Mouse (Mus musculus) erythroblast, embryonic 14.5 days (primary cell): ENCODE data around the gene Gprc5b. TPM values are rescaled to one million over a fixed set of nuclear protein-coding genes. Genes with fewer than 3 reads are reported as not detected.

Experiments
- H3K27me3 ChIP-seq: 2 replicates; pipeline ENCODE4 v1.6.1; 2012; ENCODE audit warnings: inconsistent platforms; ENCODE audit not compliant: control insufficient read depth
- H3K36me3 ChIP-seq: 2 replicates; pipeline ENCODE4 v1.6.1; 2012; ENCODE audit warnings: mild to moderate bottlenecking, inconsistent platforms; ENCODE audit not compliant: control insufficient read depth
- H3K4me1 ChIP-seq: 2 replicates; pipeline ENCODE4 v1.6.1; 2012; ENCODE audit warnings: inconsistent platforms; ENCODE audit not compliant: control insufficient read depth
- H3K4me3 ChIP-seq: replicated peaks from 2 replicates; pipeline ENCODE3; 2012; ENCODE audit warnings: moderate library complexity, mild to moderate bottlenecking, inconsistent platforms
- H3K9me3 ChIP-seq: 2 replicates; pipeline ENCODE4 v1.6.1; 2012; ENCODE audit warnings: low read length, inconsistent platforms, mixed read lengths; ENCODE audit not compliant: control insufficient read depth
- GATA1 ChIP-seq: IDR thresholded peaks from 2 replicates; pipeline ENCODE4 v1.6.1; 2012; ENCODE audit warnings: low read length, inconsistent platforms, mixed read lengths
- TAL1 ChIP-seq: IDR thresholded peaks from 3 replicates; pipeline ENCODE4 v1.6.1; 2012; ENCODE audit warnings: low read length, inconsistent platforms, mixed read lengths
- polyA plus RNA-seq: library from polyadenylated mRNA; stranded (reverse); fragments of >175 nt; gene quantifications from 2 replicates; pipeline ENCODE4 v1.2.3, GENCODE M21; 2012

The Gprc5b gene
- polyA plus RNA-seq, 1 experiment: 0.07 TPM

DNA sequence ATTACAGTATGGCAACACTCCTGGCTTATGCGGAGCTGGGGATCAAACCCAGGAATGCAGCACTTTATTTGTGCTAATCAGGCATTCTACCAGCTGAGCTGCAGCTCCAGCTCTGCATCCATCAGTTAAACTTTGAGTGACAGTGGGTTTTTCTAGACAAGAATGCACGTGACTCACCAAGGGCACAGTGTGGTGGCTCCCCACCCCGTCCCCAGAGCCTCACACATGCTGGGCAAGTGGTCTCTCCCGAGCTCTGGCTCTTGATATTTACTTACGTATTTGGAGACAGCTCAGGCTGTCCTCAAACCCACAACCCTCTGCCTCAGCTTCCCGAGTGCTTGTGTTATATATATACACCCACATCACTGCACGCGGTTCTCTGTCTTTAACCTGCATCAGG is 66.1 kb downstream of the Gprc5b start:
- TF ChIP-seq GATA1 (no peak), TAL1 (no peak)
- Histone ChIP-seq H3K4me3 (no peak overlapping the region), H3K9me3 (no peaks in the 10 kb centered on the region), H3K4me1 (no peaks in the 10 kb centered on the region), H3K27me3 (no peaks in the 10 kb centered on the region), H3K36me3 (no peaks in the 10 kb centered on the region)

DNA sequence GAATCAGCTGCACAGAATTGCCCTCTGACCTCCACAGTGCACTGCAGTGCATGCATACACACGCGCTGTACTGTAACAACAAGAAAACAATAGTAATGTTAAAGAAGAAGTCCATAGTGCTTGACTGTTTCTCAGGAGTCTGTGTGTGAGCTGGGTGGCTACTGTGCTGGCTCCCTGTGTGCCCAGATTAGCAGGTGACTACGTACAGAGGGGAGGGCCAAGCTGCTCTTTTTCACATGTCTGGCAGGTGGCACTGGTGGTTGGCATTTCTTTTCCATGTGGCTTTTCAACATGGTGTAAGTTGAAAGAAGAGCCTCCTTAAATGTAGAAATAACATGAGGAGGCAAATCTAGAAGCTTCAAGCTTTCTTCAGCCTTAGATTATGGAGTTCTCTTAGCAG is 66.7 kb downstream of the Gprc5b start:
- no peaks in the 10 kb centered on the region for H3K36me3 ChIP-seq
- TF ChIP-seq GATA1: no peak
- TF ChIP-seq TAL1: no peak
- no peaks in the 10 kb centered on the region for H3K27me3 ChIP-seq

DNA sequence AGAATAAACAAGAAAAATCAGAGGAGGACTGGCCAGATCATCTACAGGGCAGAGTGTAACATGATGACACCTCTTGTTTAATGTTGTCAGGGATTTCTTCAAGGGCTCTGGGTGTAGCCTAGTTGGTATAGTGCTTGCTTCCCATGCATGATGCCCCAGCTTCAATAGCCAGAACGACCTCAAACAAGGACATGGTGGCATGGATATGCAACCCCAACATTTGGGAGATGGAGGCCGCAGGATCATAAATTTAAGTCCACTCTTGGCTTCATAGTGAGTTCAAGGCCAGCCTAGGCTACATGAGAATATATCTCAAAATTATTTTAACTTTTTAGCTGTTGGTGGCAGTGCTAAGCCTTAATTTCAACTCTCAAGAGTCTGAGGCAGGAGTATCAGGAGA is 67.7 kb downstream of the Gprc5b start:
- H3K36me3 ChIP-seq: no peaks in the 10 kb centered on the region
- no peak overlapping the region for H3K4me3 ChIP-seq
- H3K27me3 ChIP-seq: no peaks in the 10 kb centered on the region
- no peaks in the 10 kb centered on the region for H3K9me3 ChIP-seq
- TF ChIP-seq GATA1 (no peak), TAL1 (no peak)
- H3K4me1 ChIP-seq: no peaks in the 10 kb centered on the region

More for the DNA sequence above, 66.7 kb downstream of the Gprc5b start:
- Histone ChIP-seq H3K4me3 (no peak overlapping the region), H3K9me3 (no peaks in the 10 kb centered on the region), H3K4me1 (no peaks in the 10 kb centered on the region)

DNA sequence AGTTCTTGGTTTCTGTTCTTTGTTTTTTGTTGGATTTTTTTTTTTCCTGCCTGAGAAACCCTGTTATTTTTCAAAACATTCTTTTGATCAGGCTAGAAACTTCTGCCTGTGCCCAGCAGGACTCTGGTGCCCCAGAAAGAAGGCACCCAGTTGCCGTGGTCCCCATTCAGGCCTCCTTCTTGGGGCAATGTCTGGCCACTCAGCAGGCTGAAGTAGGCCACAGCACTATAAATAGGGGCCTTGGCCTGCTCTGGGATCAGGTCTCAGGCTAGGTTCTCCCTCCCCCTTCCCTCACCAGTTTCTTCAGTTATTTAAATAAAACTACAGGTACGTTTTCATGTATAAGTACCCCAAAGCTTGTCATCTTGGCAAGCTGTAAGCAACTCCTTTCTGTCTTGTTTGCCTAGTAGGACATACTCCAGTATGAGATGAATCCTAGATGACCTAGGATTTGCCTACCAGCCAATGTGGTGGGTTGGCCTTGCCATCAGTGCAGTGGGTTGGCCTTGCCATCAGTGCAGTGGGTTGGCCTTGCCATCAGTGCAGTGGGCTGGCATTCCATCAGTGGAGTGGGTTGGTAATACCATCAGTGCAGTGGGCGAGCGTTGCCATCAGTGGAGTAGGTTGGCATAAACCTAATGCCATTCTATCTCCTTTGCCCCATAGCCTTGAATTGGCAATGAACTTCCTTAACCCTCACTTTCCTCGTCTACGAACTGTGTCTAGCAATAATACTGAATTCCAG is 68.3 kb downstream of the Gprc5b start:
- TF ChIP-seq GATA1: no peak
- no peak for TF ChIP-seq TAL1
- H3K27me3 ChIP-seq: no peaks in the 10 kb centered on the region
- no peaks in the 10 kb centered on the region for H3K36me3 ChIP-seq
- no peaks in the 10 kb centered on the region for H3K4me1 ChIP-seq
- no peaks in the 10 kb centered on the region for H3K9me3 ChIP-seq
- H3K4me3 ChIP-seq: no peak overlapping the region

- Histone ChIP-seq H3K4me3 (no peak overlapping the region), H3K27me3 (no peaks in the 10 kb centered on the region), H3K36me3 (no peaks in the 10 kb centered on the region), H3K9me3 (no peaks in the 10 kb centered on the region), H3K4me1 (no peaks in the 10 kb centered on the region)
- TF ChIP-seq TAL1 (no peak), GATA1 (no peak)
Measured at GRCm38 (mm10) chr7:118925547-118925946, 69.5 kb downstream of the Gprc5b start.

DNA sequence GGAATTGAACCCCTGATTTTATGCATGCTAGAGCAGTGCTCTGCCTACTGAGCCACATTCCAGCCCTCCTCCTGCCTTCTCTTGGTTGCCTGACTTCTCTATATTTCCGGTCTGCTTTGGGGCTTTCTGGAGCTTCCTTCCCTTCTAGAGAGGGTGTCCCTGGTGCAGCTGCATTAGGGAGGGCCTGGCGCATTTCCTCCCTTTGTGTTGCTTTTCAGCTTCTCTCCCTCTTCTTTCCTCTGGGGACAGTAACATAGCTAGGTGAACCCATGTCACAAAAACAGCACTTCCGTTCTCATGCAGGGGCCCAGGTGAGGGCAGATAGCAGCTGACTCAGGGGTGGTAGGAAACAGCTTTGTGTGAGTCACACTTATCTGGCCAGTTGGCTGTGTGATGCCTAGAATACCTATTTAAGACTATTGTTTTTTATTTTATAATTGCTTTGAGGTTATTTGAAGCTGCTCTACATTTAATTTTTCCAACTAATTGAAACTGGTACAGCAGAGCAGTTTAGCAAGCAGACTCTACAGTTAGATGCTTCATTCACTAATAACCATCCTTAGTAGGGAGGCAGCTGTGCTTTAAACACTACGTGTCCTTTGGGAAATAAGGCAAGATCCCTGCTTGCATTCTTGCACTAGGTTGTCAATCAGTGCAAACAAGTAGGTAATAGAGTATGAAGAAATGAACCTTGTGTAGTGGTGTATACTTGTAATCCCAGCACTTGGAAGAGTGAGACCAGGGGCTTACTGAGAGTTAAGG is 72.4 kb downstream of the Gprc5b start:
- no peaks in the 10 kb centered on the region for H3K27me3 ChIP-seq
- H3K4me1 ChIP-seq: no peaks in the 10 kb centered on the region
- no peak overlapping the region for H3K4me3 ChIP-seq
- no peaks in the 10 kb centered on the region for H3K36me3 ChIP-seq
- no peak for TF ChIP-seq TAL1
- TF ChIP-seq GATA1: no peak
- H3K9me3 ChIP-seq: no peaks in the 10 kb centered on the region

Other genes starting within 250 kb of the Gprc5b start
- 0.01 and 0.02 TPM in 2 replicates for gene Iqck, start 139.5 kb downstream of the Gprc5b start, polyA plus RNA-seq
- gene Knop1, start 139.0 kb downstream of the Gprc5b start, polyA plus RNA-seq: 0.68 and 1.1 TPM in 2 replicates
- gene Gpr139, start 189.4 kb upstream of the Gprc5b start, polyA plus RNA-seq: not detected in 2 replicates